Mouse (Mus musculus): ENCODE results near the gene Ppef1.

DNA sequence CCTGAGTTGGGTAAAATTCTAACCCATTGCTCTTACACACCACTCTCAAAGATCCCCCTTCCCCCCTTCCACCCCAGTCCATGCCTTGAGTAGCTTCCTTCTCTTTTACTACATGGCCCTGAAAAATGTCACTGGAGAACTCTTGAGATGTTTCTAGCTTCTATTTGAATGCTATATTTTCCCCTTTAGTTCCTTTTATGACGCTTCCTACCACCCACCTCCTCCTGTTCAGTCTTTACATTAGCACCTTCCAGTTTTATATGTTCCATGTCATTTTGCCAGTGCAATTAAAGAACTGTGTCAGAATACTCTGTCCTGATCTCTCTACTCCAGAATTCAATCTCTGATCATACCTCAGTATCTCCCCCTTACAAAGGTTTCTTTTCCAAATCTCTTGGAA is 65.6 kb downstream of the Ppef1 start:
- no peak for TF ChIP-seq CHD2 (IDR thresholded peaks at IDR 0.05; ENCODE audit: low read depth, low read length)
- no peak for TF ChIP-seq ZNF384 (IDR thresholded peaks at IDR 0.05; ENCODE audit: low read depth, low read length)
- no peak for TF ChIP-seq MAFK (IDR thresholded peaks at IDR 0.05; ENCODE audit: insufficient read depth, low read depth, low read length)
- TF ChIP-seq HCFC1 (IDR thresholded peaks at IDR 0.05; ENCODE audit: borderline replicate concordance, insufficient read depth, low read length), result no peak
- TF ChIP-seq ZC3H11A (IDR thresholded peaks at IDR 0.05; ENCODE audit: borderline replicate concordance, low read depth, low read length), result no peak
